Mouse (Mus musculus): ENCODE measurements around the gene Vps37c.

Vps37c gene

GRCm38 (mm10) chr19:10714682-10715475, 26.3 kb downstream of the Vps37c start:
- no peak for DNase-seq

DNA sequence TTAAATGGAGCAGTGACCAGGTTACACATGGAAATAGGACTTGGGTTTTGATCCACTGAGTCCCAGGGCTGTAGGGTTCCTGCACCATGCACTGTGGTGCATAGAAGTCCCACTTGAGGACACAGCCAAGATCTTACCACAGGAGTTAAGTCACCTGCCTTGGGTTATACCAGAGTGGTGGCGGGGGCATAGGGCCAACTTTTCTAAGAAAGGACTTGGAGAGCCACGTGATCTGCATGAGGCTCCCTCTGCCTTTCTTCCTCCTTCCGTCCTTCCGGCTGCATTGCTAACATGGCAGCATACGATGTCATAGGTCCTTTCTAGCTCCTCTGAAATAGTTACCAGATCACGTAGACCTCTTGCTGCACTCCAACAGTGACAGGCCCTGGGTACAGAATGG, 26.9 kb downstream of the Vps37c start:
- DNase-seq: no peak

GRCm38 (mm10) chr19:10718251-10718775, 29.8 kb downstream of the Vps37c start:
- DNase-seq: no peak

DNA sequence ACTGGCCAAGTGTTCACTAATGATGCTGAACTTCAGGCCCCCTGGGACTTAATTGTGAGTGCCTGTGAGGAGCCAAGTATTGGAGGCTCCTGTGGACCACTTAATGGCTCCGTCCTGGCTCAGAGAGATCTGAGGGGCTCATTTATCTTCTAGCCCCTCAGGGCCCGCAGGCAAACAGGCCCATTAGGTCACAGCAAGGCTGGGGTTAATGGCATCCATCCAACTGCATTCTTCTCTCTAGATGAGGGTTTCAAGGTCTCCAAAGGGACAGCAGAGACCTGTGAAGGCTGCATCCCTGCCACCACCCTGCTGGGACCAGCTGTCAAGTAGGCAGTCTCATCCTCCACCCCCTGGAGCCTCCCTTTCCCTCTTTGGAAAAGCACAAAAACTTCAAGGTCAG, 31.2 kb downstream of the Vps37c start:
- DNase-seq: no peak

DNA sequence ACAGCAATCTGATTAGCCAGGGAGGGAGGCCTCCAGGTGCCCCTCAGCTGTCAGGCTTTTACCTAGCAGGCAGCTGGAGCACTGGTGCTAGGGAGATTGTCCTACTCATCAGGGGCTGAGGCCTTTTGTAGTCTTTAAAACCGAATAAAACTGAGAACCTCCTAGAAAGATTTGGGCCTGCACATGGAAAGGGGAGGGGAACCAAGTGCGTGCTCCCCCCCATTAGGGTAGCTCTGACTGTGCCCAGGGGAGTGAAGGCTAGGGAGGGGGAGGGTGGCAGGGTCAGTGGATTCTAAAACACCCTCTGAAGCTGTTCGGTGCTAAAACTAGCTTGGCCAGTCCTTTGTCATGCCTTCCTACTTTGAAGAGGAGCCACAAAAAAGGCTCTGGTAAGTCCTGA, 32.0 kb downstream of the Vps37c start:
- no peak for DNase-seq

DNA sequence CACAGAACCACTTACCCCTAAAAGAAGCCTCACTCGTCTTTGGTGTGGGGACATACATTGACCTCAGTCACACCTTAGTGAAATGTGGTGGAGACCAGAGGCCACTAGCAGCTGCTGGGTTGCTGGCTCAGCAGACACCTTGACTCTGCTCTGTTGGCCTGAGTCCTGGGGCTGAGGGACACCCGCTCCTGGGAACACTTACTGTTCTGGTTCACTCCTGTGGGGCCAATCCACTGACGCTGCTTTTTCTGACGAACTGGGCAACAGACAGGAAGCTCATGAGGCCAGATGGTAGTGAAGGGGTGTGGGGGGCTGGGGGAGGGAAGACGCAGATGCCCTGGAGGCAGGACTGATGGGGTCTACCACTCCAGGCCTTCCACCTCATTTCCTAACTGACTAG, 32.5 kb downstream of the Vps37c start:
- DNase-seq: no peak

DNA sequence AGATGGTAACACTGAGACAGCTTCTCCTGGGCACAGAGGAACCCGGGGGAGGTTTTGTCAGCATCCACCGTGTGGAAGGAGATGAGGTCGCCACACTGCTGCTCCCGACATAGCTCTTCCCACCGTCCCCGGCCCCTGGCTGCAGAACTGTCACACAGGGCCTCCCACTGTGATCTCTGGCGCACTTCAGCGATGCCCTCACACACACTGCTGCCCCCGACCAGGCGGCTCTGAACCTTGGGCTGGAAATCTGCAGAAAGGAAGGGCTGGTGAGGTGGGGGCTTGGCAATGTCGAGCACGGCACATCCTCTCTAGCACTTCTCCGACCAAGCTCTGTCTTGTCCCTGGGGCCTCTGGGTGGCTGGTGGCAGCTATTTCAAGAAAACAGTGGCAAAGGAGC, 34.5 kb downstream of the Vps37c start:
- no peak for DNase-seq

GRCm38 (mm10) chr19:10723649-10724048, 35.1 kb downstream of the Vps37c start:
- DNase-seq: no peak

- no peak for DNase-seq
Observed at GRCm38 (mm10) chr19:10724629-10725363, 36.3 kb downstream of the Vps37c start.

DNA sequence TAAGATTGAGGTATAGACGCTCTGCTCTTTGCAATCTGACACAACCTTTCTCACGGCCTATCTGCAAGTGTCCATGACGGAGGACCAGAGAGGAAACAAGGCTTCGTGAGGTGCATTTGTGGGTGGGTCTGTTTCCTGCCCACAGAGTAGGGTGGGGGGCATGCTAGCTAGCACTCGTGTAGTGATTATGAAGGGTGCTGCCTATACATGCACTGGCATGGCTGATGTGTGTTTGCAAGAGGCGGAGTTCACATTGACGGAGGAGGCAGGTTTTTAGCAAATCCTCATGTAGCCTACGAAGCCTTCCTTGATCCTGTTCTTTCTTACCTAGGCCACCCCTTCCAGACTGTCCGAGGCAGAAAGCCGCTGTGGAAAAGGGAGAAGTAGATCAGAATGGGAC, 41.4 kb downstream of the Vps37c start:
- DNase-seq: no peak

- no peak for DNase-seq
Observed at GRCm38 (mm10) chr19:10730469-10730868, 41.9 kb downstream of the Vps37c start.

DNA sequence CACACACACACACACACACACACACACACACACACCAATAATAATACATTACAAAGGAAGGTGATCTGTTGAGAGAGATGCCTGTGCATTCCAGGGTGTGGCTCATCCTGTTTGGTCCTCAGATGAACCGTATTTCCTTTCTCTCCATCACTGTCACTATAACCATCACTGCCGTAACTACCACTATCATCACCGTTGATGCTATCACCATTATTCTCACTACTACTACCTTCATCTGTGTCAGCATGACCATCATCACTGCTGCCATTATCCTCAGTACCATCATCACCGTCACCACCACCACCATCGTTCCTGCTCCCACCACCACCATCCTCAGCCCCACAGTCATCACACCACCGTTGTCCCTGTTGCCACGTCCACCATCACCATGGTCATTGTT, 43.4 kb downstream of the Vps37c start:
- no peak for DNase-seq

DNA sequence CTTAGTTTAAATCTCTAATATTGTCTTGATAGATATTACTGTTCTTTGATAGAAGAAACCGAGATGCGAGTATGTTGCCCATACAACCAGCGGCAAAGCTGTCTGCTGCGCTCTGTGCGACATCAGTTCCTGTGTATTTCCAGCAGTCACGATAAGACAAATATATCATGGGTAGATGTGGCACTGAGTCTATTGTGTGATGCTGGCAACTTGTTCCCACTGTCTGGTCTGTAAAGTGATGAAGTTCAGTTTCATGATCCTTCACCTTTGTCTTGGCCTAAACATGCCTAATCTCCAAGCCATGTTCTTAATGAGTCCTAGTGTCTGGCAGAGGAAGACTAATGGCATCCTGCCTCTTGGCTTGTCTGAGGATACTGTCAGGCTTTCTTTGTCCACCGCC, 44.2 kb downstream of the Vps37c start:
- no peak for DNase-seq

GRCm38 (mm10) chr19:10733501-10734127, 45.1 kb downstream of the Vps37c start:
- DNase-seq: no peak

- DNase-seq: no peak
Observed at GRCm38 (mm10) chr19:10734554-10734953, 46.0 kb downstream of the Vps37c start.

- DNase-seq: no peak
Observed at GRCm38 (mm10) chr19:10735061-10735460, 46.5 kb downstream of the Vps37c start.

DNA sequence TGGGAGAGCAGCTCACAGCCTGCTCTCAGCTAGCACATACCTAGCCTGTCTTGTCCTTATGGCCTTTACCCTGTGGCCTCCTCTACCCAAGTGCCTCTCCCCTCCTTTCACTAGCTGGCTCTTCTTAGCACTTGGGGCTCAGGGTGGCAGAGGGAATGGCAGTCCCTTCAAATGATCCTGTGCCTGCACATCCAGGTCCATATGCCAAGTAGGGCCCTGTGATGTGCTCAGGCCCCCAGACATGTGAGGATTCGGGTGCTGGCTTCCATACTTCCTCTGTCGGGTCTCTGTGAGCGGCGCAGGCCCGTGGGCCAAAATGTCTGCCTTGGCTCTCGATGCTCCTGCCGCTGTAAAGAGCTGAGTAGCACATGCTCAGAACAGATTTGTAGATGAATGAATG, 47.3 kb downstream of the Vps37c start:
- DNase-seq: no peak

DNA sequence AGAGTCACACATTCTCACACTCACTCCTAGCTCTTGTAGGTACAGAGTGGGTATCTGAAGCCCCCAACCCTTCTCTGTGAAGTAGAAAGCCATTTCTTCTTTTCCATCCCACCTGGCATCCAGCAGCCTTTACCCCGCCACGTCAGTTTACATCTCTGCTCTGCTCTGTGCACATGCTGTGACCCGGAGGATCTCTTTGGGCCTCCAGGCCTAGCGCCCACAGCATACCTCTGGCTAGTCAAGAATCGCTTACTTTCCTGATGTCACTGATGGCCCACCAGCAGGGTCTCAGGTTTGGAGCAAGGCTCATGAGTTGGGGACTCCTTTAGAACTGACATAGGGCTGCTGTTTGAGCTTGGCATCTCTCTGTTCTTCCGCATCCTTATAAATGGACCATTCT, 49.5 kb downstream of the Vps37c start:
- no peak for DNase-seq

- no peak for DNase-seq
Observed at GRCm38 (mm10) chr19:10738811-10739210, 50.3 kb downstream of the Vps37c start, which contains the start of gene Cd5. Gene Cd5 (minus strand): TSS chr19:10739002.

GRCm38 (mm10) chr19:10739916-10740315, 51.4 kb downstream of the Vps37c start:
- no peak for DNase-seq

DNA sequence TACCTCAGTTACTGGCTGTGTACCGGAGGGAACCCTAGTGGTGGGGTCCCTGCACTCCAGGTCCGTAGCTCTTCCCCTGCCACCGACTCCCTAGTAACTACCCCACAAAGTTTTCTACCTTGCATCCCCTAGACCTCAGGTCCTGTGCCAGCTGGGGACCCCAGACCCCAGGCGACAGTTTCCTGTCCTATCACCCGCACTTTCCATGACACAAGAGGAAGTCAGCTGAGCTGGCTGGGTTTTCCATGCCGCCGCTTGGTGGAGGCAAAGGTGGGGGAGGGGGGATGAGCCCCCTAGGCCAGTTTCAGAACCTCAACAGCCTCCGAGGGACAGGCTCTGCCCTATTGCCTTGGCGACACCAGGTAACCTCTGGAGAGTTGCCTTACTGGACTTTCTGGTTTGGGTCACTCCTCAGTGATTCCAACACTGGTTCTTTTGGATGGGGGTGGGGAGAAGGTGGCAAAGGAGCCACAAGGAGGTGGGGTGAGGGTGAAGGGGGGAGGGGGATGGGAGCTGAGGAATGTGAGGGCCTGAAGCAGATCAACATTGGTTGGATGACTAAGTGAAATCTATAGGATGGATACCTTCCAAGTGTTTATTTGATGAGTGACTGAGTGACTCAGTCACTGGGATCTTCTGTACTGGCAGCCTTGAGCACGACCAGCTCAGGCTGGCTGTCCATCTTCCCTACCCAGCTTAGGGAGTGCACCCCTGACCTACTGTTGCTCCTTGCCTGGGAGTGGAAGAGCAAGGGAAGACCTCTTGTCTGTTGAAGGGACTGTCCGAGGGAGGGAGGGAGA, 52.3 kb downstream of the Vps37c start:
- peak; percentile 57 for DNase-seq

DNA sequence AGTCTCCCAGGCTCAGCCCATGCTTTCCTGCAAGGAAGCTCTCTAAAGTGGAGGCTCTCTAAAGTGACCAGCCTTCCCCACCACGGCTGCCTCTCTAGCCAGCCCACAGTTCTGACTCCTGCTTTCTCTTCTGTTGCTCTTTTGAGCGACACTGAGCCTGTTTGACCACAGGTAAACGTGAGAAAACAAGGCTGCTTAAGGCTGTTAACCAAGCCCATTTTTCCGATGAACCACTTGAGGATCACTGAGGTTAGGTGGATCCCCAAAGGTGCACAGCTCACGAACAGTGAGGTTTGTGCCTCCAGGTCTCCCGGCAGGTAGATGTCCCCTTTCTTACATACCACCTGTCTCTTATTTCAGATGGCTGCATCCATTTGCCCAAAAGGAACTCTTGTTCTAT, 53.6 kb downstream of the Vps37c start:
- no peak for DNase-seq

DNA sequence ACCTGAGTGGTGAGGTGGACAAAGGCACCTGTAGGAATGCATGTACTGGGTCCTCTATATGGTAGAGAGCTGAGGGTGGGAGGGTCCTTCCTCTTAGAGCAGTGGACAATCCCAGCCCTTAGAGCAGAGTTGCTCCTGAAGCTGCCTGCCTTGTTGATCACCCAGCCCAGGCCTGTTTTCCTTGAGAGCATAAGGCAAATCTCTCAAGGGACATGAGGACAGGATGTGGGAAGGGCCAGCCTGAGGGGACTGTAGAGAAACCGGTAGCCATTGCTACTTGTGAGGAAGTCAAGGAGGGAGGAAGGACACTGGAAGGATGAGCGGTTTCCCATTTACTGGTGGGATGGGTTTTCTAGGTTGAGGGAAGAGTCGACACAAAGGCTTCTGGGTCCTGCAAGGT, 54.0 kb downstream of the Vps37c start:
- no peak for DNase-seq

All from kidney, adult 11 months (tissue).